Mouse (Mus musculus): ENCODE results near the gene Gramd1a. TPM values are rescaled to one million over a fixed set of nuclear protein-coding genes. Genes with fewer than 3 reads are reported as not detected.
A peak's percentile ranks its signal among the peaks of the same experiment; 100 is the strongest.

The Gramd1a gene
- polyA plus RNA-seq, 1 experiment, result 53.9 TPM

DNA sequence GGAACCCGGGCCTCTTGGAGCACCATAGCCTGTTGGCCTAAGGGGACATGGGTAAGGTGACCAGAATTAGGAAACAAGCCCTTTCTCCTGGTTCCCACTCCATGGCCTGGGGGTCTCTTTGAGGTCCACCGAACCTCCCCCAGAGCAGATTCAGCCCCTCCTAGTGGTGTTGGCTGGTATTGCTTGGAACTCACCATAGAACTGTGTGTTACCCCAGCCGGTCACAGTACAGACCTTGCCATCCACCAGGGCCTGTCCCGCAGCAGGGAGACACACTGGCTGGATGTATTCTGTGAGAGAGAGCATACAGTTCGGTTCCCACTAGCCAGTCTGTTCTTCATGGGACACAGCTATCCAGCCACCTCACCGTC lies 56.1 kb downstream of the Gramd1a start:
- Histone ChIP-seq H3K27ac (ENCODE audit: insufficient read depth, low read length) (no peak overlapping the region), H3K4me3 (ENCODE audit: insufficient read depth, low read length) (no peak overlapping the region), H3K4me1 (ENCODE audit: control insufficient read depth, insufficient read depth, low read length) (no peaks in the 10 kb centered on the region)
- TF ChIP-seq CTCF (IDR thresholded peaks at IDR 0.05; ENCODE audit: borderline replicate concordance, insufficient read depth, low read length), result no peak
- no peak for TF ChIP-seq POLR2A (IDR thresholded peaks at IDR 0.05; ENCODE audit: low read depth, low read length)

DNA sequence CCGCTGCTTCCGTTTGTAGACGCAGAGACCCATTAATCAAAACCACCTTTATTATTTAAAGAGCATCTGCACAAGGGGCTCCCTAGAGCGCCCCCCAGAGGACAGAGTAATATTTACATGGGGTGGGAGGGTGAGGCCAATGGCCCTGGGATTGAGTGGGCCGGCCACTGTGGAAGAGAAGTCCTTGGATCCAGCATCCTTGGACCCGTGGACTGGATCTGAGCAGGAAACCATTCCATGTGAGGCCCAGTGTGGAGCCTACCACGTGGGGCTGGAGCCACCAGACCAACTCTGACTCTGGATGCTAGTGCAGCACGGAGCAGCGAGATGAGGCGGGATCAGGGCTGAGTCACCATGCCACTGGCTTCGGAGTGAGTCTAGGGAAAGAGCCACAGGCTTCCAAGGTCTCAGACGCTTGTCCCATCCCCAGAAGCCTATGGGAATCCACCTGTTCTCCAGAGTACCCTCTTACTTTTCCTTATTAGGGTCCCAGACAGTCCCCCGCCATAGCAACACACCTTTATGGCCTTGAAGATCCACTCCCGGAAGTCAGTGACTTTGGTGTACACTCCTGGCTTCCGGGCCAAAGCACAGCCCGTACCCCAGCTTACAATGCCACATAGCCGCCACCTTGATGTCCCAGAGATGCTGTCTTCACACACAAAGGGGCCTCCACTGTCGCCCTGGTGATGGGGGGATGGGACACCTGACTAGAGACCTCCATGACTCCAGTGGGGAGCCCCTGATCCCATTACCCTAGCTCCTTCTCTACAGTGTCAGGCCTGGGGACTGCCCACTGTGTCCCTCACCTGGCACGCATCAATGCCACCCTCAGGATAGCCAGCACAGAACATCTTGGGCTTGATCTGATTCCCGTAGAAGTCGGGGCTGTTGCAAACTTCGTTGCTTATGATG lies 56.7 kb downstream of the Gramd1a start:
- H3K27ac ChIP-seq (ENCODE audit: insufficient read depth, low read length), result no peak overlapping the region
- no peaks in the 10 kb centered on the region for H3K4me1 ChIP-seq (ENCODE audit: control insufficient read depth, insufficient read depth, low read length)
- TF ChIP-seq CTCF (IDR thresholded peaks at IDR 0.05; ENCODE audit: borderline replicate concordance, insufficient read depth, low read length), result no peak
- TF ChIP-seq POLR2A (IDR thresholded peaks at IDR 0.05; ENCODE audit: low read depth, low read length), result no peak

DNA sequence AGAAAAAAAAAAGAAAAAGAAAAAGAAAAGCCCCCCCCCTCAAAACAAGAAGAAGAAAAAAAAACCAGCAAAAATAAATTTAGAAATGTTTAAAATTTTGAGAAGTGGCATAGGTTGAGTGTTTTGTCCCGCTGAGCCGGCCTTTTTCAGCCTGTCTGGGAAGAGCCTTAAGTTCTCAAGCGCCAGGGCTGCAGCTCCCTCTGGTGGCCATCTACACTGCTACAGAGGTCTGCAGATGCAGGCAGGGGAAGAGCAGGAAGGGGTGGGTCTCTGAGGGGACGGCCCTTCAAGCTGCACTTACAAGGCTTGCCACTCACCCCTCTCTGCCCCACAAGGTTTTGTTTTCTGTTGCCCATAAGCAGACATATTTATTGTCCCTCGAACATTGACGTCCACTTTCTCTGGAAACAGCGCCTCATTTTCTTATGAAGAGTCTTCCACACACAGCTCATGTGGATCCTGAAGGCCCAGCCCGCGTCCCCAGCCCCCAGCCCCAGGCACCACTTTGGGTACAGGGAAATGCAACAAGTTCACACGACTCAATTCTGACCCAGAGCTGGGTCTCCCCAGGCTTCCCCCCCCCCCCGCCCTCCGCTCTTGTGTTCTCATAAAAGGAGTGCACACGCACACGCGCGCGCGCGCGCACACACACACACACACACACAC lies 58.0 kb downstream of the Gramd1a start:
- Histone ChIP-seq H3K4me1 (ENCODE audit: control insufficient read depth, insufficient read depth, low read length) (no peaks in the 10 kb centered on the region), H3K4me3 (ENCODE audit: insufficient read depth, low read length) (no peak overlapping the region), H3K27ac (ENCODE audit: insufficient read depth, low read length) (no peak overlapping the region)
- TF ChIP-seq POLR2A (IDR thresholded peaks at IDR 0.05; ENCODE audit: low read depth, low read length) (0 out of 2 replicates have a peak, but pooled peaks have one; percentile 27), CTCF (IDR thresholded peaks at IDR 0.05; ENCODE audit: borderline replicate concordance, insufficient read depth, low read length) (peak; percentile 94)

More for the DNA sequence above, 56.7 kb downstream of the Gramd1a start:
- no peak overlapping the region for H3K4me3 ChIP-seq (ENCODE audit: insufficient read depth, low read length)

DNA sequence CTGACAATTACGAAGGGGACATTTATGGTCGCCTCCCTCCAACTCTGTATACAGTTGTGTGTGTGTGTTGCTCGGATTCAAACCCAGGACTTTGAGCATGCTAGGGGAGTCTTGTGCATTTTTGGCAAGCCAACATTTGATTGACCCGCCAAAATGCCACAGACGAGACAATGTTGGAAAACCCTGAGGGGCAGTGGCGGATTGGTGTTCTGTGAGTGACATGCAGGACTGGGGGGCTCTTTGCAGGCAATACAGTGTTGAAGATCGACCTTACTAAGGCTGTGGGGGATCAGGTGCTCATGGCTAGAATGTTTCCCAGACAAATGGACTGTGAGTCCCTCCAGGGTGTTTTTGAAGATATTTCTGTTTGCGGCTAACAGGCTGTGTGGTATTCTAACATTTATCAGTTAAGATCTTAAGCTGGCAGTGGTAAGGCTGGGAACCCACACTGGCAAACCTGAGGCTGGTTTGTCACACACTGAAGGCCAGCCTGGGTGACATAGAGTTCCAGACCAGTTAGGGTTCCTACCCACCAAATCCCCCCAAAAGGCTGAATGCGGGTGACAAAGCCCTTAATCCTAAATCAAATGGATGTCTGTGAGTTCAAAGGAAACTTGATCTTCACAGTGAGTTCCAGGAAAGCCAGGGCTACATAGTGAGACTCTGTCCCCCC lies 58.7 kb downstream of the Gramd1a start:
- Histone ChIP-seq H3K4me1 (ENCODE audit: control insufficient read depth, insufficient read depth, low read length) (no peaks in the 10 kb centered on the region), H3K27ac (ENCODE audit: insufficient read depth, low read length) (no peak overlapping the region), H3K4me3 (ENCODE audit: insufficient read depth, low read length) (no peak overlapping the region)
- TF ChIP-seq POLR2A (IDR thresholded peaks at IDR 0.05; ENCODE audit: low read depth, low read length) (no peak), CTCF (IDR thresholded peaks at IDR 0.05; ENCODE audit: borderline replicate concordance, insufficient read depth, low read length) (no peak)

DNA sequence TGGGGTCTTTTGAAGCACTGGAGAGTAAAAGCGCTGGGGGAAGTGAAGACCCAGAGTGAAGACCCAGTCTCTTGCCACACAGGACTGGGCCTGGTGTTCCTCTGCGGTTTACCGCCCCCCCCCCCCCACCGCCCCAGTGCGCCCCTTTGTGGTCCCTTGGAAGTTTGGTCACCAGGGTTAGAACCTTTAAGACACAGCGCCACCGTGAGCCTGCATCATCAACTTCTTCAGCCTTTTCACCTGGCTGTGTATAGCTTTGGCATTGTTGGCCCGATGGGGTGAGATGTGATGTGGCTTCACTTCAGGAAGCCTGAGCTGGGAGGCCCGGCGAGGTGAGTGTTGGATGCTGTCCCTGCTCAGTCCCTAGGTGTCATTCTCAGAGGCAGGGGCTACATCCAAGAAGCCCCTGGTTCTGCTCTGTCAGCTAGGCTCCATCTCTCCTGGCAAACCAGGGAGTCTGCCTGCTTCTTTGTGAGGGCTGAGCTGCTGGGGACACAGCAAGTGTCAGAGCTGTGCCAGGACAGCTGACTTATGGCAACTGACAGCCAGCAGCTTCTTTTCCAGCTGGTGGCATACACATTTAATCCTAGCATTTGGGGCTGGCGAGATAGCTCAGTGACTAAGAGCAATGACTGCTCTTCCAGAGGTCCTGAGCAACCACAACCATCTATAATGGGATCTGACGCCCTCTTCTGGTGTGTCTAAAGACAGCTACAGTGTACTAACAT lies 60.8 kb downstream of the Gramd1a start:
- TF ChIP-seq CTCF (IDR thresholded peaks at IDR 0.05; ENCODE audit: borderline replicate concordance, insufficient read depth, low read length) (no peak), POLR2A (IDR thresholded peaks at IDR 0.05; ENCODE audit: low read depth, low read length) (no peak)
- no peak overlapping the region for H3K4me3 ChIP-seq (ENCODE audit: insufficient read depth, low read length)
- no peak overlapping the region for H3K27ac ChIP-seq (ENCODE audit: insufficient read depth, low read length)
- no peaks in the 10 kb centered on the region for H3K4me1 ChIP-seq (ENCODE audit: control insufficient read depth, insufficient read depth, low read length)

DNA sequence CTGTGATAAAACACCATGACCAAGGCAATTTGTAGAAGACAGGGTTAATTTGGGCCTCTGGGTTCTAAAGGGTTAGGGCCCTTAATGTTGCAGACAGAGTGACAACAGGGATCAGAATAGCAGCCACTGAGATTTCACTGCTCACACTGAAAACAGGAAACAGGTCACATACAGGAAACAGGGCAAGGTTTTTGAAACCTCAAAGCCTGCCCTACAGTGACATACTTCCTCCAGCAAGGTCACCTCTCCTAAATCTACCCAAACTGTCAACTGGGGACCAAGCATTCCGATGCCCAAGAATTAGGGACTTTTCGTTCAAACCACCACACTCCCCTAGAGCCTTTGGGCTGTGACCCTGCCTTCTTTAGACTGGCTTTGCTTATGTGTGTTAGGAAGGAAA lies 66.0 kb downstream of the Gramd1a start:
- no peak for TF ChIP-seq POLR2A (IDR thresholded peaks at IDR 0.05; ENCODE audit: low read depth, low read length)
- no peak for TF ChIP-seq CTCF (IDR thresholded peaks at IDR 0.05; ENCODE audit: borderline replicate concordance, insufficient read depth, low read length)
- Histone ChIP-seq H3K4me3 (ENCODE audit: insufficient read depth, low read length) (no peak overlapping the region), H3K27ac (ENCODE audit: insufficient read depth, low read length) (no peak overlapping the region), H3K4me1 (ENCODE audit: control insufficient read depth, insufficient read depth, low read length) (no peaks in the 10 kb centered on the region)

DNA sequence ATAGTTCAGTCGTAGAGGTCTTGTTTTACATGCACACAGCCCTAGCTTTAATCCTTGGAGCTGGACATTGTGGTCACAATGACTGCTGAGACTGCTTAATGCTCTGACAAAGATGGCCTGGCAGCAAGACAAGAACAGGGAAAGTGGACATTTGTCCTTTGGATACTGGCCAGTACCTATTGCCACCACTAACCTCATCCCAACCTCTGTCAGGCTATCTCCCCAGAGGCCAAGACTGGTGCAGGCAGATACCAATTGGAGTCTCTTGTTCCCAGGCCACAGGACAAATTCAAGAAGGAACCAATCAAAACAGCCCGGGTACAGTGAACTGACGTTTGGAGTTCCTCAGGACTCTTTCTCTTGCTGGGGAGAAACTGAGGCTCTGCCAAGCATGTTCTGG lies 67.5 kb downstream of the Gramd1a start:
- no peak overlapping the region for H3K27ac ChIP-seq (ENCODE audit: insufficient read depth, low read length)
- H3K4me3 ChIP-seq (ENCODE audit: insufficient read depth, low read length), result no peak overlapping the region
- TF ChIP-seq CTCF (IDR thresholded peaks at IDR 0.05; ENCODE audit: borderline replicate concordance, insufficient read depth, low read length) (no peak), POLR2A (IDR thresholded peaks at IDR 0.05; ENCODE audit: low read depth, low read length) (no peak)
- no peaks in the 10 kb centered on the region for H3K4me1 ChIP-seq (ENCODE audit: control insufficient read depth, insufficient read depth, low read length)

DNA sequence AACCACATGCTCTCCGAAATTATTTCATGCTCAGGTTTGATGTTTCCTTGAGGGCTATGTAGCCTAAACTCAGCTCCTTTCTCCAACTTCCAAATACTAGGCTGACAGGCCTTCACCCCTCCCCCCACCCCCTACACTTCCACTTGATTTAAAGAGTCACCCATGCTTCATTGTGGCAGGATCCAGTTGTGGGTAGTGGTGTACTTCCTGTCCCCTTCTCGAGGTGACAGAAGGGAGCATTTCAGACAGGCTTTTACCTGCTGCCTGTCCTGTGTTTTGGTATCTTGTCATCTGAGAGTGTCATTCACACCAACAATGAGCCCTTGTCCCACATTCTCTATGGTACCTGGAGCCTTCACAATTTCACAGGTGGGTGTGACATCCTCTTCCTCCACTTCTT lies 68.4 kb downstream of the Gramd1a start:
- TF ChIP-seq CTCF (IDR thresholded peaks at IDR 0.05; ENCODE audit: borderline replicate concordance, insufficient read depth, low read length) (no peak), POLR2A (IDR thresholded peaks at IDR 0.05; ENCODE audit: low read depth, low read length) (no peak)

DNA sequence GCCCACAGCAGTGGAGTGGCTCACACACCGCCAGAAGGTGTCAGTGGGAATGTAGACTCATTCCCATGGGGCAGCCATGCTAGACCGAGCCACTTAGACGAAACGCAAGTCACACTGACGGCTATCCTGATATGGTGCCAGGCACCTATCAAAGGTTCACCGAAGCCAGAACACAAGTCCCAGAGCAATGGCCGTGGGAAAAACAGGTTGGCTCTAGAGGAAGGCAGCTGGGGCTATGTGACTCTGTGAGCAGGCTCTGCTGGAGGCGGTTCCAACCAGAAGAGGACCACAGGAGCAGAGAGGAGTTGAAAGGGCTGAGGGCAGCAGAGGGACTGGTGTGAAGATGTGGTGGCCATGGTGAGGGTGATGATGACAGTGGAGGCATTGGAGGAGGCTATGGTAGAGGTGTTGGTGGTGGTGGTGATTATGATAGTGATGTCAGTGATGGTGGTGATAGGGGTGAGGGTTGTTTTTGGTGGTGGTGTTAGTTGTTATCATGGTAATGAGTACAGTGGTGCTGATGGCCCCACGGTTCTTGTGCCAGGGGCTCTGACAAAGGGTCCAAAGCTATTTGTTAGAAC lies 69.4 kb downstream of the Gramd1a start:
- Histone ChIP-seq H3K4me3 (ENCODE audit: insufficient read depth, low read length) (no peak overlapping the region), H3K4me1 (ENCODE audit: control insufficient read depth, insufficient read depth, low read length) (no peaks in the 10 kb centered on the region), H3K27ac (ENCODE audit: insufficient read depth, low read length) (no peak overlapping the region)
- TF ChIP-seq CTCF (IDR thresholded peaks at IDR 0.05; ENCODE audit: borderline replicate concordance, insufficient read depth, low read length), result no peak
- no peak for TF ChIP-seq POLR2A (IDR thresholded peaks at IDR 0.05; ENCODE audit: low read depth, low read length)

More for the DNA sequence above, 68.4 kb downstream of the Gramd1a start:
- no peak overlapping the region for H3K4me3 ChIP-seq (ENCODE audit: insufficient read depth, low read length)
- H3K27ac ChIP-seq (ENCODE audit: insufficient read depth, low read length), result no peak overlapping the region
- H3K4me1 ChIP-seq (ENCODE audit: control insufficient read depth, insufficient read depth, low read length), result no peaks in the 10 kb centered on the region

Measured in embryonic fibroblast, embryonic 13.5 days (primary cell).